Comparison of ENCODE assay signal across 8 mouse cellular contexts in the genomic region with DNA sequence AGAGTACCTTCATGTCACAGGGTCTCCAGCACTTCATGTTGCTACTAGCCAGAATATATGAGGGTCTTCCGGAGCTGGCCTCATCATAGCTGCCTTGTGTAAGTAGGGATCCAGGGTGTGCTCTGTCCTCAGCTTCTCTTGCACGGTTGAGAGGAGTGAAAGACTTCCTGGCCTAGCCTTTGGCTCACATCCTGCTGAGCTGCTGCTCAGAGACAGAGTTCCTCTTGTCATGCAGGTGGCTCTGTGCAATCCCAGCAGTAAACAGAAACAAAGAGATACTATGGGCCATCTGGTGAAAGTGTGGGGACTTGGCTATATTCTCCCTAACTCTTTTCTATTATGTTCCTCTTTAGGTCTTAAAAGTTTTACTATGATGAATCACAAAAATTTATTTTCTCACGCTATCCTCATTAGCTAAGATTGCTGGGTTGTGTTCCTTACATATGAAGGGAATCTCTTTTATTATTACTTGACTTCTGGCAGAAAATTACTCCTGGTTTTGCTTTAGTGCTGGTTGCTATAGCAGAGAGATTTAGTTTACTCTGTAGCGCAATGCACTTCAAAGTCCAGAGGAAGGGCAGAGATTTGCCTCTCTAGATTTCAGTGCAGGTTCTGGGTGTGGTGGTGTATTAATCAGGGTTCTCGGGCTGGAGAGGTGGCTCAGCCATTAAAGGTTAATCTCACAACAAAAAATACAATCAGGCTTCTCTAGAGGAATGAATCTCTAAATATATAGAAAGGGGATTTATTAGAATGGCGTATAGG. TPM values are rescaled to one million over a fixed set of nuclear protein-coding genes. Genes with fewer than 3 reads are reported as not detected.
DNase-seq lines count a peak whose midpoint lies in the region; ATAC-seq and TF ChIP-seq lines count a peak whose summit lies in the region.
"Had no signal": no experiment of that assay in that cellular context is flagged by ENCODE, and none has a peak within 500 bp of the region (broad histone marks: within the 10 kb centered on the region; RNA-seq: fewer than 3 reads in every experiment).

No protein-coding gene starts in this region.

- no peak for TF ChIP-seq POLR2A in liver, adult 2 months (IDR thresholded peaks at IDR 0.05; ENCODE audit: extremely low read depth, insufficient read depth, low read length)

- H3K9ac ChIP-seq in liver, adult 2 months (ENCODE audit: low read depth, low read length): no peak overlapping the region
- no peak overlapping the region for H3K9ac ChIP-seq in stomach, postnatal 0 days (ENCODE audit: low read length)

- peak; percentile 70 for DNase-seq in liver, adult 2 months (ENCODE audit: extremely low read depth, low read depth, low spot score)
- DNase-seq in liver (no peak), ZHBTc4 (ENCODE audit: low read depth, low spot score) (peak; percentile 38)
- peak; percentile 31 for DNase-seq in stomach, postnatal 0 days (ENCODE audit: low spot score)
- no peak for DNase-seq in layer of hippocampus, postnatal 36 days
- no peak for DNase-seq in layer of hippocampus, postnatal 10 days (ENCODE audit: low spot score in 2 of 2)
- DNase-seq: heart, postnatal 14 days had no signal

- 0 out of 2 replicates have a peak, but pooled peaks have one; percentile 42 for ATAC-seq in common myeloid progenitor, adult 5-6 weeks (replicated peaks; ENCODE audit: low read depth, poor library complexity, severe bottlenecking)
- peak; percentile 80; the same call in 1 of the 2 replicates for ATAC-seq in stomach, postnatal 0 days (ENCODE audit: low FRiP score, low TSS enrichment)

- peaks cover 2% of the 10 kb centered on the region for H3K79me2 ChIP-seq in liver, adult 2 months (ENCODE audit: control insufficient read depth, insufficient read depth, low read length)

- H3K36me3 ChIP-seq in liver, adult 2 months (ENCODE audit: control insufficient read depth, insufficient read depth, low read length): no peaks in the 10 kb centered on the region
- no peaks in the 10 kb centered on the region for H3K36me3 ChIP-seq in stomach, postnatal 0 days (ENCODE audit: control insufficient read depth, insufficient read depth, low read length)

- H3K4me1 ChIP-seq in liver, adult 2 months (ENCODE audit: control insufficient read depth, insufficient read depth, low read length): peaks cover 10% of the 10 kb centered on the region
- no peaks in the 10 kb centered on the region; the same call in 1 of the 2 replicates for H3K4me1 ChIP-seq in stomach, postnatal 0 days (replicated peaks; ENCODE audit: control insufficient read depth, insufficient read depth)

- 41% methylated on average over 6 of the region's 6 CpGs for WGBS in liver, adult 2 months
- 34% methylated on average over 6 of the region's 6 CpGs for WGBS in stomach, postnatal 0 days

- H3K4me3 ChIP-seq in liver, adult 2 months (ENCODE audit: insufficient read depth, low read depth, low read length): no peak overlapping the region
- H3K4me3 ChIP-seq in stomach, postnatal 0 days (ENCODE audit: low read depth, low read length): no peak overlapping the region

- H3K4me2 ChIP-seq in stomach, postnatal 0 days (replicated peaks; ENCODE audit: low read depth): no peak overlapping the region

- TF ChIP-seq CTCF in liver, adult 2 months (IDR thresholded peaks at IDR 0.05; ENCODE audit: low read depth, low read length): no peak
- TF ChIP-seq CTCF in stomach, postnatal 0 days (IDR thresholded peaks at IDR 0.05; ENCODE audit: low read depth): no peak

- H3K9me3 ChIP-seq in stomach, postnatal 0 days (ENCODE audit: control insufficient read depth, low read length): no peaks in the 10 kb centered on the region

- no peak for TF ChIP-seq EP300 in stomach, postnatal 0 days (optimal IDR thresholded peaks at IDR 0.05)

- H3K27ac ChIP-seq in liver, adult 2 months (replicated peaks; ENCODE audit: insufficient read depth, low read depth, low read length): no peak overlapping the region
- 0 out of 2 replicates have a peak overlapping the region, but pooled peaks have one; percentile 30 for H3K27ac ChIP-seq in stomach, postnatal 0 days (replicated peaks)

- no peaks in the 10 kb centered on the region for H3K27me3 ChIP-seq in liver, adult 2 months (ENCODE audit: control insufficient read depth, insufficient read depth, low read length)
- no peaks in the 10 kb centered on the region for H3K27me3 ChIP-seq in stomach, postnatal 0 days (ENCODE audit: control insufficient read depth, insufficient read depth, low read length)

RNA-seq across cellular contexts. Expression of a gene that starts 32.0 kb away (rescaled TPM):
- 4.2 and 4.6 TPM in 2 replicates for total RNA-seq in liver, adult 2 months (2014; rRNA removed)
- 2.7 and 2.8 TPM in 2 replicates for polyA plus RNA-seq in liver, adult 2 months (2012; rRNA removed)
- total RNA-seq in common myeloid progenitor, adult 5-6 weeks (2017): 16.6 and 18.2 TPM in 2 replicates
- polyA plus RNA-seq in stomach, postnatal 0 days (2015; fragmentation: Nextera tagmentation; extraction: Ambion mirVana): 20.7 and 20.9 TPM in 2 replicates
- 10 to 100 TPM; 20.2 to 21.8 TPM for total RNA-seq in layer of hippocampus, postnatal 36 days (2021)
- 10 to 100 TPM; 19.6 to 20.6 TPM for total RNA-seq in layer of hippocampus, postnatal 10 days (2021)

RNA-seq across cellular contexts. Expression of a gene that starts 32.1 kb away (rescaled TPM):
- 41.9 and 47.1 TPM in 2 replicates for total RNA-seq in liver, adult 2 months (2014; rRNA removed)
- 52.5 and 58.4 TPM in 2 replicates for polyA plus RNA-seq in liver, adult 2 months (2012; rRNA removed)
- total RNA-seq in common myeloid progenitor, adult 5-6 weeks (2017): 62.3 and 112 TPM in 2 replicates
- 31.7 and 35.8 TPM in 2 replicates for polyA plus RNA-seq in stomach, postnatal 0 days (2015; fragmentation: Nextera tagmentation; extraction: Ambion mirVana)
- total RNA-seq in layer of hippocampus, postnatal 36 days (2021): 10 to 100 TPM; 37.4 to 39.0 TPM
- 10 to 100 TPM; 34.5 to 39.1 TPM for total RNA-seq in layer of hippocampus, postnatal 10 days (2021)

Comparison
In these comparisons a context has a peak if more than half of its experiments do, and no peak if none do; other contexts are left out.
1. DNase-seq: peak in liver, adult 2 months (single experiment), ZHBTc4 (single experiment) and stomach, postnatal 0 days (single experiment); none in liver (single experiment), layer of hippocampus, postnatal 36 days (0 of 2) and layer of hippocampus, postnatal 10 days (0 of 2).